Mouse (Mus musculus) heart, postnatal 4 days (tissue): Measurements from ENCODE around the gene Tdrd5. TPM values are rescaled to one million over a fixed set of nuclear protein-coding genes. Genes with fewer than 3 reads are reported as not detected.
"Not testable (repeated sequence)": the region's sequence is repeated elsewhere in the genome, so short reads cannot be mapped to it uniquely, and the experiment has no call there.

Experiments used
- DNase-seq: peaks from one replicate; pipeline ENCODE4 v3.0.0; 2021
- total RNA-seq, 2 experiments: library from RNA; stranded (reverse); gene quantifications; 2 replicates each; pipeline ENCODE4 v1.2.3; 2021

Tdrd5 gene
- total RNA-seq, 2 experiments from 2014 or later, result 0.10 TPM; not detected in 1

DNA sequence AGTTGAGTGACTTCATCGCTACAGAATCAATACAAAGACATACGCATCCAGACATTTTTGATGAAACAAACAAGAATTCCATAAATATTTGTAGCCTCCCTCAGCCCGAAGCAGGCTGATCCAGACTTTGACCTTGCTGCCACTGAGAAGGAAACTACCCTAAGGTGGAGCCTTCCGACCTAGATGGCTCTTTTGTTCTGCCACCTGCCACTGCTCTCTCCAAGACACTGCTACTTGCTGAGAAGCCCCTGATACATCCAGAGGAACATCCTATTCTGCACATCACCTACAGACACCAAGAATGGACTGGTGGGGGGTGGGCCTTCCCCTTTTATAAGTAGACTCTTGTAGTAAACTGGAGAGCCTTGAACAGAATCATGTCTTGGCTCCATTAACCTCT, 52.4 kb downstream of the Tdrd5 start:
- DNase-seq, result not testable (repeated sequence)

DNA sequence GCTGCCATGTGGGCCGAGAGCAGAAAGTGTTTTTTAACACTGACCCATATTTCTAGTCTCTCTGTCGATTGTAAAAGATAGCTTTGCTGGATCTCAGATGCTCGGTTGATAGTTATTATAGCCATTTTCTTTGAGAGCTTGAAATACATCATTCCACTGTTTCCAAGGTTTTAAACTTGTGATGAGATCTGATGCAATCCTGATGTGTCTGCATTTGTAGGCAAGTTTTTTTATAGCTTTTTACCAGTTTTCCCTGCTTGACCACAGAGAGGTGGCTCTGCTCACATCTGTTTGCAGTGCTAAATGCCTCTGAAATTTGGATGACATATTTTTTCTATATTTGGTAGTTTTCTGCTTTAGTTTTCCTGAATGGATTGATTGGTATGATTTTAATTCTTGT, 55.6 kb downstream of the Tdrd5 start:
- no peak for DNase-seq

DNA sequence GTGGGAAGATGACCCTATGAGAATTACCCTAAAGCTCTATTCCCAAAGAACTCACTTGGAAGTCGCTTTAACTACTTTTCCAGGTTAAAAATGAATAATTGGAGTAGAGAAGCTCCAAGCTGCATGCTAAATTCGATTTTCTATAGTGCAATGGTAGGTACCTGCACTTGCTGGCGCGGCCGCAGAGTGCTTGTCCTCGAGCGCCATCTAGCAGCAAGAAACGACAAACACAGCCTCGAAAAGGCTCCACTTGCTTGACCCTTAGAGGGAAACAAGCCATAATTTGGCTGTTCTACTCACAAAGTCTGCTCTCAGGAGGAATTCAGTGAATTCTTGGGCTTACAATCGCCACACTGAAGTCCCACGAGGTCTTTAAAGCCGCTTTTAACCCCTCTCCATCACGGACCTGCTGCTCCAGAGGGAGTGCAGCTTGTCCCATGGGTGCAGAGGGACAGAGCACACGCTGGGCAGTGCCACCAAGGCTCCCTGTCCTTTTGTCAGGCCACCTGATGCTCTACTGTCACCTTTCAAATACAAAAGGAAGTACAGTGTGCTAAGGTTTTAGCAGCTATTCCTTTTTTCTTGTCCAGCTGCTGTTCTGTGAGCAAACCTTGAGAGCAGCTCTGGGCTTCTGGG, 61.6 kb downstream of the Tdrd5 start:
- peak; percentile 77 for DNase-seq

DNA sequence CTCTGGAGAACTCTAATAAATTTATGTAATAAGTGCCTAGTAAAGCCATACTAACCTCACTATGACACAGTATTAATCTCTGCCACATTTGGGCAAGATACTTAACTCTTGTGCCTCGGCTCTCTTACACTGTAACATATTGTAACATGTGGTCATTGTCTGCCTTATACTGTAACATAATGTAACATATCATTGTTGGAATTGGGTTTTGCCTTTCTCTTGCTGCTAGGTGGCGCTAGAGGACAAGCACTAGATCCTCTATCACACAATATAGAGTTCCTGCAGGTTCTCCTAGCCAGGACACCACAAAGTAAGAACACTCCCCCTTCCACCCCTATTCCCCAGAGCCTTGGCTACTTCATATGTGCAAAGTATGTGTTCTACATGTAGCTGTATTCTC, 62.4 kb downstream of the Tdrd5 start:
- peak; percentile 35 for DNase-seq

DNA sequence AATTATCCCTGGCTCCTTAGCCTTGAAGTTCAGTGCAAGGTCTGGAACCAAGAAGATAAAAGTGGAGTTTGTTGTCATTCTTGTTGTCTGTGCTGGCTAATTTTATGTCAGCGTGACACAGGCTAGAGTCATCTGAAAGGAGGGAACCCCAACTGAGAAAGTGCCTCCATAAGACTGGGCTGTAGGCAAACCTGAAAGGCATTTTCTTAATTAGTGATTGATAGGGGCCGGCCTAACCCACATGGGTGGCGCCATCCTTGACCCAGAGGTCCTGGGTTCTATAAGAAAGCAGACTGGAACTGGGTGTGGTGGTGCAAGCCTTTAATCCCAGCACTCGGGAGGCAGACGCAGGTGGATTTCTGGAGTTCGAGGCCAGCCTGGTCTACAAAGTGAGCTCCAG, 72.3 kb downstream of the Tdrd5 start:
- no peak for DNase-seq

DNA sequence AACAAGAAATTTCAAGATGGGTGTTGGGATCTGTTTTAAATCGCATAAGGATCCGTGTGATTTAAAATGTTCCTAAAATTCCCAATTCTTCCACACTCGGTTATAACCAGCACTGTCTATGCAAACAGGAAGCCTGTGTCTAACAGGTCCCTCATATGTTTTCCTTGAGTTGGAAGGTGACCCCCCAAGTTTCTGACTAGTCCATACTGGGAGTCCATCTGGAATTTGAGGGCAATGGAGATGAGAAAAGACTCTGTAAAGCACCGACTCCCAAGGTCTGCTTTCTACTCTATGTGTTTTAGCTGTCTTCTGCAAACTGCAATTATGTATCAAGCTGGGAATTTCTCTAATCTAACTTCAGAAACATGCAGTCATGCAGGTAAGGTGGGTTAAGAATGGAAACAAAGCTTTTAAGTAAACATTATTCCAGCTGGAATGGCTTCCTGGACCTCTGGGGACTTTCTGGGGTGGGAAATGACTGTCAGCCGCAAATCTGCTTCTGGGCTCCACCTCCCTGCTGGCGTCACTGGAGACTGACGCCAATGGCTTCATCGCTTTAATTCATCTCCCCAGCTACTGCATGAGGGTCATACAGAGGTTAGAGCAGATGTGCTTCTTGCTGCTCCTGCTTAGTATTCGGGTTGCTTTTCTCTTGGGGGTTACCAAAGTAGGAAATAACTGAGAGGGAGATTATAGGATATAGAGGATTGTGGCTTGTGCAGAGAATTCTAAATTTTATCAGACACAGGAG, 73.0 kb downstream of the Tdrd5 start:
- DNase-seq, result peak; percentile 67

DNA sequence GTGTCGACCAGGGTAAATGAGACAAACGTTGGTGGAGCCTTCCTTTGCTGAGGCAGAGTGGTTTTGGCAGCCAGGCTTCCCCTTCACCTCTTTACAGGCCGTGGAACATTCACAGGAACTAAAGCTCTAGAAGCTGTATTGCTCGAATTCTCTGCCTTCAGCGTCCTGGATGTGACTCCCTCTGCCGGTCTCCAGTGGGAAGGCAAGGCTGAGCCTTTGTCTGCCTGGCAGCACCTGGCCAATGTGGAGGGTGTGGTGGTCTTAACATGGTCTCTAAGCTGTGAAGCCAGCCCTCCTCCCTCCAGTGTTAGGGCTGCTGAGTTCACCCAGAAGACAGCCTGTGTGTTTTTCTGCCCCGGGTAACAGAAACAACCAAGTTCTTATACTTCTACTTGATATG, 74.0 kb downstream of the Tdrd5 start:
- DNase-seq, result peak; percentile 82

DNA sequence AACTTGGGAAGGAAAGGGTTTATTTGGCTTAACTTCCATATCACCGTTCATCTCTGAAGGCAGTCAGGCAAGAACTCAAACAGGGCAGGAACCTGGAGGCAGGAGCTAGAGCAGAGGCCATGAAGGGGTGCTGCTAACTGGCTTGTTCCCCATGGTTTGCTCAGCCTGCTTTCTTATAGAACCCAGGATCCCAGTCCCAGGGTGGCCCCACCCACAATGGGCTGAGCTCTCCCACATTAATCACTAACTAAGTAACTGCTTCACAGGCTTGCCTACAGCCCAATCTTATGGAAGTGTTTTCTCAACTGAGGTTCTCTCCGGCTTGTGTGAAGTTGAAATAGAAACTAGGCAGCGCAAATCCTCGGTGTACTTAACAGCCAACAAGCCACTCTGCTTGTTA, 74.7 kb downstream of the Tdrd5 start:
- no peak for DNase-seq

DNA sequence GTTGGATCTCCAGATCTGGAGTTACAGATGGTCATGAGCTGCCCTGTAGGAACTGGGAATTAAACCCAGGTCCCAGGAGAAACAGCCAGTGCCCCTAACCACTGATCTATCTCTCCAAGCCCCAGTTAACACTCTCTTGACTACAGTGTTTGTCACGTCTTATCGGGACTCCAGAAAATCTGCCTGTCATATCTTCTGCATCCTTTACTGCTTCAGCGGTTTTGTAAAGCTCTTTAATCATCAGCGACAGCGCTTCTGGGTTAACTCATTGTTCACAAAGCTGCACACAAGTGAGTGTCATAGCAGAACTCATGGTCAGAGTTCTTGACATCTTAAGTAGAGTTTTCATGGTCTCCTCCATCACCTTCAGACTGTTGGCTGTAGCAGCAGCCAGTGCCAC, 76.6 kb downstream of the Tdrd5 start:
- DNase-seq, result no peak

DNA sequence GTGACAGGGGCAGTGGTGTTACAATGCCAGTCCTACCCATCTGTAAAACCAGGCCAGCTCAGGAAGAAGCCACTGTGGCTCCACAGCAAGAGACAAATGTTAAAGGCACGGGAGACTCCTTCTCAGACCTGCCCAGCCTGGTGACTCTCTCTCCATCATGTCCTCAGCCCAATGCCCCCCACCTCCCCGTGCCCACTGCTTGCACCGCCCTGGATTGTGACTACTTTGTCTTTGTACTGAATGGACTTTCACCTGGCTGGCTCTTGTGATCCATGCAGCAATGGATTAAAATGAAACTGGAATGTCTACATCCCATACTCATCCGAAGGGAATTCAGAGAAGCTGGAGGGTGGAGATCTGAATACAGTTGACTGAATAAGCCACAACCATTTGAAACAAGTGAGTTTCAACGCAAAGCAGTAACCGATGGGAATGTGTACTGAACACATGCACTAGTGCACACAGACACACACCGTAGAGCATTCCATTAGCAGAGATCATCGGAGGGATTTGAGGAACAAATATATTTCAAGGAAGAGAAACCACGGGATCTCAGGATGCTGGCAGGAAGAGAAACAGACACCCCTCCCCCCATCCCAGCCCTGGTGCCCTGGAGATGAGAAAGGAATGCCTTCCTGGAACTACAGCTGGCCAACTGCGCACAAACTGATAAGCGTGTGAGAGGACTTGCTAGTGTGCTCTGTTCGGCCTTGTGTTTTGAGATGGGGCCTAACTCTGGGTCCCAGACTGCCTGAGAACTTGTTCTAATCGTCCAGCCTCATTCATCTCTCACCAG, 81.1 kb downstream of the Tdrd5 start:
- peak; percentile 72 for DNase-seq

DNA sequence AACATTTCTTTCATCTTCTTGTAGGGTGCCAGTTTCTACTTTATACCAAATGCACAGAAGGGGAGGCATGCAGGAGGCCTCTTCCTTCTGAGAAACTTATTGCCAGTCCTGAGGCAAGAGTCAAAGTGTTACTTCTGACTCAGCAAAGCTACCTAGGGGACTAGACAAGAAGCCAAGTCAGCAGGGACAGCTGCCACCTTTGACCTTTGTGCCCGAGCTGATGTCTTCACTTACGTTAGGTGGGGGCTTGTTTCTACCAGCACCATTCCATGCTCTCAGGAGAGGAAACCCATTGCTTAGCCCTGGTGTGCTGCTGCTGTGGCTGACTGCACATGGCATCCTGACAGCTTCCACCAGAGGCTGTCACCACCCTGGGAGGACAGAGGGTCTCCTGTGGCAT, 82.1 kb downstream of the Tdrd5 start:
- DNase-seq, result no peak

DNA sequence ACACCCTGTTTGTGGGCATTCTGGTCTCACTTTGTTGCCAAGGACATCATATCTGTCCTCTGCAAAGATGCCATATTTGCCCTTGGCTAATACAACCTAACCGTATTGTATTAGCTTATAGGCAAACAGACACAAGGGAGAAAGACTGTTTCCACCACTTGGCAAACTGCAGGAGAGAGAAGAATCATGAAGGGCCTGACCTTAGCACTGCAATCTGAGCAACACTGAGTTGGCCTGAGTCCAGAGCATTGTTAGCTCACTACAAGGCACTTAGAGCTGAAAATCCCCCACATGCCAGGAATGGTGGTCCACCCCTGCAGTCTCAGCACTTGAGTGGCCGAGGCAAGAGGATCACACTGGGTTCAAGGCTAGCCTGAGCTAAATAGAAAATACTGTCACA, 84.9 kb downstream of the Tdrd5 start:
- peak; percentile 47 for DNase-seq

DNA sequence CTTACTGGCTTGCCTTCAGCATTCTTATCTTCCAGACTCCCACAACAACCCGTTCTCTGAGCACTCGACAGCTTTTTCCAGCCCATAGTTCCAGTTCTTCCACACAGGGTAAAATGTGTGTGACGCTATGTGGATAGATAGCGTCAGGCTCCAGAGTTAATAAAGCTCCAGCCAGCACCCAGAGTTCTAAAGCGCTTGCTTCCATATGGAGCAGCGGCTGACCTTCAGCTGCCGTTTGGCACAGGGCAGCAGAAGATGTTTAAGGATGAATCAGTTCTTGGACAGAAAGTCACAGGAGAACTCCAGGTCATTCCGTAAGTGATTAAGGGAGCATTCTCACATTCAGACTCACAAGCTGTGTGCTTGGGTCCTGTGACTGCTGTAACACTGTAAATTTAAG, 85.5 kb downstream of the Tdrd5 start:
- peak; percentile 27 for DNase-seq

DNA sequence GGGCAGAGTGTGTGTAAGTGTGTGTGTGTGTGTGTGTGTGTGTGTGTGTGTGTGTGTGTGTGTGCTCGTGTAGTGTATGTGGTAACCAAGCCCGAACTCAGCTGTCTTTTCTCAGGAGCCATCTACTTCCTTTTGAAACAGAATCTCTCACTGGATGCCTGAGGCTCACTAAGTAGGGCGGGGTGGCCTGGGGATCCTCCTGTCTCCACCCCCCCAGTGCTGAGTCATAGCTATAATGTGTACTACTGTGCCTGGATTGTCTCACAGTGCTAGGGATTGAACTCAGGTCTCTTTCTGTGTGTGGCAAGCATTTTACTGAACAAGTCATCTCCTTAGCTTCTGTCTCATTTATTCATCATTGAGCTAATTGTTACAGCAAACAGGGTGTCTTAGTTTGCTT, 86.1 kb downstream of the Tdrd5 start:
- peak; percentile 52 for DNase-seq

DNA sequence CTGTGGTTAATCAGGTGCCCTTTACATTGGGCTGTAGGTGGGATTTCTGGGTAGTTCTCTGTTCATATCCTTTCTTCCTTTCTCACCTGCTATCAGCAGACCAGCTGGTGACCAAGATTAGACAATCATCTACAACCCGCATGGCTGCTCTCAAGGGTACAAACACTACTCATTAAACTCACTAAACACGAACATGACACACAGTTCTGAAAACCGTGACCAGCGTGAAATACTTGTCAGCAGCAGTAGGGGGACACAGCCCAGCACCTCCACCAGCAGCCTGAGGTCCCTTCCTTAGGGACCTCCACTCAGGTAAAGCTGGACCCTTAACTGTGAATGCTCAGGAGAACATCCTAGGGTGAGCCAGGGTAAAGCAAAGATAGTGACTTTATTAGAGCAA, 87.2 kb downstream of the Tdrd5 start:
- no peak for DNase-seq

DNA sequence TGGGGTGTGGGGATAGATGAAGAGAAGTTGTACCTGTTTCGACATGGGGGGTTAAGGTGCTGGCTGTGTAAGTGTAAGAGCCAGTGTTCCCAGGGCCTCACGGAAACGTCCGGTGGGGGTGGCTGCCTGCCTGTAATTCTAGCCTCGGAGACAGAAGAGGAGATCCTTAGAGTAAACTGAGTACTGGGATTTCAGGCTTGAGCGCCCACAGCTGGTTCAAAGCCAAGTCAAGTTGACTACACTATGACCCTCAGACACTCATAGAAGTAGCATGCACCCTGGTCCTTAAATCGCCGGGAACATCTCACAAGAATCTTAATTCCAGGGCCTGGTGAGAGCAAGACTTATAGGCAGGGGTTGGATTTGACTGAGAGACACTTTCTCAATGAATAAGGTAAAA, 88.8 kb downstream of the Tdrd5 start:
- no peak for DNase-seq

DNA sequence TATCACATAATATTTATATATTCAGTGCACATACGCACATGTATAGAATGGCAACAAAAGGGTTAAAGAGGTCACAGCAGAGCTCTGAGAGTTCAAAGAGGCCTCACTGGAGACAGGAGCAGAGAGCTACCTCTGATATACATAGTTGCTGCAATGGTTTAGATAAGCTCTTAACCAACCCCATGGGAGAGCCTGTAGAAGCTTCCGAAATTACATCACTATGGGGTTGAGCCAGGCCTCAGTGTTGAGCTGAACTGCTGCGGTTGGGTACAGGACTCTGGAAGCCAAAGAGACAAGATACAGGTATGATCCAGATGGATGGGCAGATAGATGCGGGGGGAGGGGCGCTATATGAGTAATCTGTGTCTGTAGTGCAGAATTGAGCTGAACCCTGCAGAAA, 90.5 kb downstream of the Tdrd5 start:
- DNase-seq, result no peak

DNA sequence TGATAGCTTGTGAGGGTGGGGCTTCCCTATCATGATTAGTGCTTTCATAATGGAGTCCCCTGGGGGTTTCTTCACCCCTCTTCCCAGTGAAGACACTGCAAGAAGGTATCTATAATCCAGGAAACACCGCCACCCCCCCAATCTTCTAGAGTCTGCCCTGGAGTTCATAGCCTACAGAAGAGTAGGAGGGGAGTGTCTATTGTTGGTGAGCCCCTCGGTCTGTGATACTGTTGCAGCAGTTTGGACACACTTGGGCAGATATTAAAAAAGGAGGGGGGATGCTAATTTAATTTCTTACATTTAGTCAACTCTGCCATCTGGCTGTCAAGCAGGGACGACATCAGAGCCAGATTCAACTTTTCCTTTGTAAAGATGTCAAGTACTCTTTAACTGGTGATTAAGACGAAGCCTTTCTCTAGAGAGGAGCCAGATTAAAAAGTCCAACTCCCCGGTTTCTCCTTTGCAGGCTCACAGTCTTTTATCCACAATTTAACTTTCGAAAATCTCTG, 91.6 kb downstream of the Tdrd5 start:
- no peak for DNase-seq

Other genes with a start within 250 kb of the Tdrd5 start
- gene Fam163a, start 98.6 kb downstream of the Tdrd5 start, total RNA-seq, result under 1 TPM; 0.81 to 0.88 TPM
- under 1 TPM in 1 of 2 experiments, not detected in 1; 0.23 TPM for gene Nphs2, start 7.1 kb upstream of the Tdrd5 start, total RNA-seq
- 100 to 1,000 TPM; 618 to 681 TPM for gene Gm2000, start 62.4 kb upstream of the Tdrd5 start, total RNA-seq
- gene Axdnd1, start 117.5 kb upstream of the Tdrd5 start, total RNA-seq, result under 1 TPM in 1 of 2 experiments, not detected in 1; 0.12 TPM
- gene Soat1, start 170.7 kb upstream of the Tdrd5 start, total RNA-seq, result 10 to 100 TPM; 32.4 to 34.9 TPM
- gene Gm10031, start 220.3 kb upstream of the Tdrd5 start, total RNA-seq, result 10 to 100 TPM; 43.1 to 47.8 TPM